Mouse (Mus musculus) forebrain, embryonic 10.5 days (tissue): ENCODE results near the gene Slc25a42. TPM values are rescaled to one million over a fixed set of nuclear protein-coding genes. Genes with fewer than 3 reads are reported as not detected.

Source experiments
- polyA plus RNA-seq: library from polyadenylated mRNA; unstranded; fragments of >200 nt; fragmentation: Nextera tagmentation; extraction: Ambion mirVana; gene quantifications from 2 replicates; pipeline ENCODE4 v1.2.1, GENCODE M21; 2016

Slc25a42 gene
- polyA plus RNA-seq, 1 experiment from 2014 or later = 2.2 TPM

Other genes starting within 250 kb of the Slc25a42 start
- gene Gatad2a, start 215.9 kb downstream of the Slc25a42 start, polyA plus RNA-seq = 51.7 and 57.1 TPM in 2 replicates
- 54.5 and 58.6 TPM in 2 replicates for gene Mau2, start 169.6 kb downstream of the Slc25a42 start, polyA plus RNA-seq
- 53.4 and 55.3 TPM in 2 replicates for gene Sugp1, start 169.5 kb downstream of the Slc25a42 start, polyA plus RNA-seq
- gene Tm6sf2, start 139.4 kb downstream of the Slc25a42 start, polyA plus RNA-seq = 0.35 and 0.68 TPM in 2 replicates
- gene Hapln4, start 128.8 kb downstream of the Slc25a42 start, polyA plus RNA-seq = 0.05 and 0.12 TPM in 2 replicates
- 10.5 and 13.5 TPM in 2 replicates for gene Ncan, start 91.4 kb downstream of the Slc25a42 start, polyA plus RNA-seq
- gene Nr2c2ap, start 81.0 kb downstream of the Slc25a42 start, polyA plus RNA-seq = 35.7 and 37.9 TPM in 2 replicates
- 17.1 and 19.2 TPM in 2 replicates for gene Rfxank, start 73.2 kb downstream of the Slc25a42 start, polyA plus RNA-seq
- 38.5 and 41.6 TPM in 2 replicates for gene Borcs8, start 72.8 kb downstream of the Slc25a42 start, polyA plus RNA-seq
- gene Mef2b, start 72.6 kb downstream of the Slc25a42 start, polyA plus RNA-seq = 0.71 and 0.74 TPM in 2 replicates
- 68.8 and 70.2 TPM in 2 replicates for gene Tmem161a, start 39.9 kb downstream of the Slc25a42 start, polyA plus RNA-seq
- gene Sugp2, start 21.9 kb upstream of the Slc25a42 start, polyA plus RNA-seq = 55.7 and 56.7 TPM in 2 replicates
- 29.4 and 32.7 TPM in 2 replicates for gene Armc6, start 22.2 kb upstream of the Slc25a42 start, polyA plus RNA-seq
- gene Homer3, start 70.5 kb upstream of the Slc25a42 start, polyA plus RNA-seq = 115 and 120 TPM in 2 replicates
- 54.9 and 57.2 TPM in 2 replicates for gene Ddx49, start 90.2 kb upstream of the Slc25a42 start, polyA plus RNA-seq
- 286 and 300 TPM in 2 replicates for gene Cope, start 90.2 kb upstream of the Slc25a42 start, polyA plus RNA-seq
- gene Cers1, start 103.5 kb upstream of the Slc25a42 start, polyA plus RNA-seq = 4.1 and 4.5 TPM in 2 replicates
- 3.7 and 4.6 TPM in 2 replicates for gene Gdf1, start 117.5 kb upstream of the Slc25a42 start, polyA plus RNA-seq
- 14.5 and 16.3 TPM in 2 replicates for gene Upf1, start 141.0 kb upstream of the Slc25a42 start, polyA plus RNA-seq
- gene Comp, start 161.3 kb upstream of the Slc25a42 start, polyA plus RNA-seq = 0.19 and 0.38 TPM in 2 replicates
- gene Crtc1, start 227.3 kb upstream of the Slc25a42 start, polyA plus RNA-seq = 14.8 and 16.4 TPM in 2 replicates